ENCODE assay signal across 26 mouse cellular contexts in the genomic region with DNA sequence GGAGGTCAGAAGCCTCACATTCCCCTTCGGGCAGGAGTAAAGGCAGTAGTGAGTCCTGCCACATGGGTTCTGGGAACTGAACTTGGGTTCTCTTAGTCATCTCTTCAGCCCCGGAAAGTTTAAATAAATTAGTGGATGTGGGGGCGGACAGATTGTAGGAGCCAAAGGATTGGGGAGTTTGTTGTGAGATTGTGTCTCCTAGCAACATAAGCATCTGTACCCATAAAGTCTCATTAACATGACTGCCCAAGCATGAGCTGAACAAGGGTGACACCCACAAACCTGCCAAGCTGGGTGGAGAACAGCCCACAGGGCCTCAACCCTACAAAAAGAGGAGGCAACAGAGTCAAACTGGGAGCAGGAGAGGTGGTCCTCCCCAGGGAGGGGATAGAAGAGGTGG.
DNase-seq lines count a peak whose midpoint lies in the region; ATAC-seq and TF ChIP-seq lines count a peak whose summit lies in the region.
"Had no signal": no experiment of that assay in that cellular context is flagged by ENCODE, and none has a peak within 500 bp of the region (broad histone marks: within the 10 kb centered on the region; RNA-seq: fewer than 3 reads in every experiment).

No protein-coding gene starts in this region.

- H3K4me2 ChIP-seq in kidney, embryonic 14.5 days (replicated peaks; ENCODE audit: low read depth, low read length), result no peak overlapping the region
- H3K4me2 ChIP-seq: embryonic facial prominence, embryonic 12.5 days; hindbrain, embryonic 12.5 days; liver, embryonic 15.5 days; lung, embryonic 15.5 days; midbrain, embryonic 15.5 days; neural tube, embryonic 12.5 days had no signal

- DNase-seq in kidney, adult 18-20 months, result no peak
- DNase-seq in layer of hippocampus, adult 2 months (ENCODE audit: low spot score in 2 of 2), result peak; percentile 15 to 49
- no peak for DNase-seq in layer of hippocampus, postnatal 25 days (ENCODE audit: extremely low spot score in 1 of 2, low spot score in 1 of 2)
- peak; percentile 49 for DNase-seq in Muller cell, postnatal 12 days (ENCODE audit: inconsistent ontology term)
- peak; percentile 11 to 13 for DNase-seq in layer of hippocampus, adult 8-10 months (ENCODE audit: low spot score in 2 of 2)
- DNase-seq: adrenal gland, adult 2 months; B cell, adult 2 months; cerebellum, adult 18-20 months; cerebellum, postnatal 25 days; gastrocnemius, postnatal 25 days; kidney, adult 2 months; liver; lung, postnatal 36 days; retina, postnatal 1 day; thymus, adult 2 months had no signal

- TF ChIP-seq CTCF in layer of hippocampus, adult 2 months (conservative IDR thresholded peaks at IDR 0.05), result no peak

- peak; percentile 49; the same call in 1 of the 2 replicates for ATAC-seq in kidney, embryonic 14.5 days (ENCODE audit: low FRiP score, low TSS enrichment)
- ATAC-seq in megakaryocyte progenitor cell, adult 5-6 weeks (replicated peaks; ENCODE audit: poor library complexity), result no peak
- ATAC-seq: midbrain, embryonic 15.5 days had no signal

- no peak overlapping the region for H3K9ac ChIP-seq in kidney, embryonic 14.5 days (ENCODE audit: low read depth, low read length)
- H3K9ac ChIP-seq: embryonic facial prominence, embryonic 12.5 days; hindbrain, embryonic 12.5 days; liver, embryonic 15.5 days; lung, embryonic 15.5 days; midbrain, embryonic 15.5 days; neural tube, embryonic 12.5 days had no signal

- no peaks in the 10 kb centered on the region for H3K4me1 ChIP-seq in kidney, embryonic 14.5 days (ENCODE audit: control insufficient read depth, insufficient read depth, low read length)
- H3K4me1 ChIP-seq: embryonic facial prominence, embryonic 12.5 days; hindbrain, embryonic 12.5 days; limb, embryonic 10.5 days; liver, embryonic 15.5 days; lung, embryonic 15.5 days; midbrain, embryonic 15.5 days; neural tube, embryonic 12.5 days had no signal

- no peaks in the 10 kb centered on the region for H3K9me3 ChIP-seq in kidney, embryonic 14.5 days (ENCODE audit: control insufficient read depth, low read length)
- H3K9me3 ChIP-seq: embryonic facial prominence, embryonic 12.5 days; hindbrain, embryonic 12.5 days; limb, embryonic 10.5 days; liver, embryonic 15.5 days; lung, embryonic 15.5 days; midbrain, embryonic 15.5 days; neural tube, embryonic 12.5 days had no signal

- no peak overlapping the region for H3K27ac ChIP-seq in kidney, embryonic 14.5 days (ENCODE audit: low read depth, low read length)
- no peak overlapping the region for H3K27ac ChIP-seq in layer of hippocampus, adult 2 months
- H3K27ac ChIP-seq: embryonic facial prominence, embryonic 12.5 days; hindbrain, embryonic 12.5 days; limb, embryonic 10.5 days; liver, embryonic 15.5 days; lung, embryonic 15.5 days; midbrain, embryonic 15.5 days; neural tube, embryonic 12.5 days had no signal

- no peaks in the 10 kb centered on the region for H3K36me3 ChIP-seq in kidney, embryonic 14.5 days (ENCODE audit: control insufficient read depth, insufficient read depth, low read length)
- H3K36me3 ChIP-seq: embryonic facial prominence, embryonic 12.5 days; G1E; hindbrain, embryonic 12.5 days; limb, embryonic 10.5 days; liver, embryonic 15.5 days; lung, embryonic 15.5 days; midbrain, embryonic 15.5 days; neural tube, embryonic 12.5 days had no signal

- 52% methylated on average over 3 of the region's 3 CpGs for WGBS in kidney, embryonic 14.5 days

- H3K4me3 ChIP-seq in kidney, embryonic 14.5 days (ENCODE audit: low read length), result no peak overlapping the region
- H3K4me3 ChIP-seq in layer of hippocampus, adult 2 months, result no peak overlapping the region
- H3K4me3 ChIP-seq: embryonic facial prominence, embryonic 12.5 days; hindbrain, embryonic 12.5 days; limb, embryonic 10.5 days; liver, embryonic 15.5 days; lung, embryonic 15.5 days; midbrain, embryonic 15.5 days; neural tube, embryonic 12.5 days had no signal

- no peaks in the 10 kb centered on the region for H3K27me3 ChIP-seq in kidney, embryonic 14.5 days (ENCODE audit: control insufficient read depth, insufficient read depth, low read length)
- H3K27me3 ChIP-seq: CH12.LX; embryonic facial prominence, embryonic 12.5 days; hindbrain, embryonic 12.5 days; liver, embryonic 15.5 days; lung, embryonic 15.5 days; midbrain, embryonic 15.5 days; neural tube, embryonic 12.5 days had no signal

Comparison
In these comparisons a context has a peak if more than half of its experiments do, and no peak if none do; other contexts are left out.
1. DNase-seq: peak in layer of hippocampus, adult 2 months (2 of 2), Muller cell, postnatal 12 days (single experiment) and layer of hippocampus, adult 8-10 months (2 of 2); none in kidney, adult 18-20 months (single experiment) and layer of hippocampus, postnatal 25 days (0 of 2).